ENCODE assay signal across 11 mouse cellular contexts in the genomic region with DNA sequence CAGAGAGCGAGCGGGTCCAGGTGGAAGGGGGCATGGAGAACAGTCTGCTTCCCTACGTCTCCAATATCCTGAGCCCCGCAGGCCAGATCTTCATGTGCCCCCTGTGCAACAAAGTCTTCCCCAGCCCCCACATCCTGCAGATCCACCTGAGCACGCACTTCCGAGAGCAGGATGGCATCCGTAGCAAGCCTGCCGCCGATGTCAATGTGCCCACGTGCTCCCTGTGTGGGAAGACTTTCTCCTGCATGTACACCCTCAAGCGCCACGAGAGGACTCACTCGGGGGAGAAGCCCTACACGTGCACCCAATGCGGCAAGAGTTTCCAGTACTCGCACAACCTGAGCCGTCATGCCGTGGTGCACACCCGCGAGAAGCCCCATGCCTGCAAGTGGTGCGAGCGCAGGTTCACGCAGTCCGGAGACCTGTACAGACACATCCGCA. TPM values are rescaled to one million over a fixed set of nuclear protein-coding genes. Genes with fewer than 3 reads are reported as not detected.
DNase-seq lines count a peak whose midpoint lies in the region; ATAC-seq lines count a peak whose summit lies in the region.
"Had no signal": no experiment of that assay in that cellular context is flagged by ENCODE, and none has a peak within 500 bp of the region (broad histone marks: within the 10 kb centered on the region; RNA-seq: fewer than 3 reads in every experiment).

No protein-coding gene starts in this region.

- no peak; the same call in 1 of the 2 replicates for ATAC-seq in forebrain, embryonic 15.5 days (replicated peaks)
- ATAC-seq in midbrain, embryonic 14.5 days (ENCODE audit: low FRiP score, low TSS enrichment), result no peak

- 57% methylated on average over 25 of the region's 25 CpGs for WGBS in forebrain, embryonic 15.5 days
- 62% methylated on average over 25 of the region's 25 CpGs for WGBS in midbrain, embryonic 14.5 days

- peaks cover 14% of the 10 kb centered on the region for H3K36me3 ChIP-seq in forebrain, embryonic 15.5 days
- H3K36me3 ChIP-seq in midbrain, embryonic 14.5 days (ENCODE audit: control insufficient read depth, insufficient read depth, low read length), result peaks cover 18% of the 10 kb centered on the region

- peak overlapping the region; percentile 71 for H3K4me3 ChIP-seq in forebrain, embryonic 15.5 days
- H3K4me3 ChIP-seq in midbrain, embryonic 14.5 days (replicated peaks; ENCODE audit: low read depth, low read length), result peak overlapping the region; percentile 62
- H3K4me3 ChIP-seq: heart, embryonic 13.5 days had no signal

- peak; percentile 32 for DNase-seq in embryo, embryonic 10 days (ENCODE audit: low spot score)
- DNase-seq in embryo, embryonic 10.5 days (ENCODE audit: low spot score), result no peak
- DNase-seq in cerebellum, adult 18-20 months, result peak; percentile 59 to 71
- no peak for DNase-seq in midbrain, embryonic 14.5 days
- DNase-seq in thymus, postnatal 0 days (ENCODE audit: low spot score), result no peak
- DNase-seq in adrenal gland, adult 8-10 months, result no peak
- no peak for DNase-seq in testis, postnatal 10 days (ENCODE audit: low spot score)
- DNase-seq: lung, postnatal 36 days; thymus, postnatal 4 days had no signal

- no peaks in the 10 kb centered on the region for H3K27me3 ChIP-seq in forebrain, embryonic 15.5 days
- no peaks in the 10 kb centered on the region for H3K27me3 ChIP-seq in midbrain, embryonic 14.5 days (ENCODE audit: control insufficient read depth, insufficient read depth, low read length)
- H3K27me3 ChIP-seq: heart, embryonic 13.5 days had no signal

- H3K9me3 ChIP-seq in forebrain, embryonic 15.5 days, result no peaks in the 10 kb centered on the region
- no peaks in the 10 kb centered on the region for H3K9me3 ChIP-seq in midbrain, embryonic 14.5 days (ENCODE audit: control insufficient read depth, low read length)
- H3K9me3 ChIP-seq: heart, embryonic 13.5 days had no signal

- H3K4me2 ChIP-seq in forebrain, embryonic 15.5 days (replicated peaks), result peak overlapping the region; percentile 51
- peak overlapping the region; percentile 89 for H3K4me2 ChIP-seq in midbrain, embryonic 14.5 days (ENCODE audit: low read length)

- H3K27ac ChIP-seq in forebrain, embryonic 15.5 days (replicated peaks), result peak overlapping the region; percentile 99
- peak overlapping the region; percentile 80 for H3K27ac ChIP-seq in midbrain, embryonic 14.5 days (replicated peaks; ENCODE audit: low read depth, low read length)
- H3K27ac ChIP-seq: heart, embryonic 13.5 days had no signal

- peak overlapping the region; percentile 76 for H3K9ac ChIP-seq in forebrain, embryonic 15.5 days (replicated peaks)
- H3K9ac ChIP-seq in midbrain, embryonic 14.5 days (replicated peaks; ENCODE audit: low read length), result peak overlapping the region; percentile 45; the same call in 1 of the 2 replicates
- H3K9ac ChIP-seq: heart, embryonic 13.5 days had no signal

- peaks cover 56% of the 10 kb centered on the region for H3K4me1 ChIP-seq in forebrain, embryonic 15.5 days
- H3K4me1 ChIP-seq in midbrain, embryonic 14.5 days (ENCODE audit: control insufficient read depth, insufficient read depth, low read length), result peaks cover 35% of the 10 kb centered on the region

RNA-seq across cellular contexts. Expression of a gene that starts 6.0 kb away (rescaled TPM):
- polyA plus RNA-seq in forebrain, embryonic 15.5 days (2015; fragmentation: Nextera tagmentation; extraction: Ambion mirVana), result 136 and 150 TPM in 2 replicates
- 11.9 and 13.4 TPM in 2 replicates for polyA plus RNA-seq in midbrain, embryonic 14.5 days (2014; fragmentation: Nextera tagmentation; extraction: Ambion mirVana)
- 5.9 and 7.1 TPM in 2 replicates for polyA plus RNA-seq in thymus, postnatal 0 days (2015; fragmentation: Nextera tagmentation; extraction: Ambion mirVana)
- 10 to 100 TPM; 16.0 to 25.7 (median 20.7) TPM for total RNA-seq in adrenal gland, adult 8-10 months (2022)

Comparison
In these comparisons a context has a peak if more than half of its experiments do, and no peak if none do; other contexts are left out.
1. DNase-seq: peak in embryo, embryonic 10 days (single experiment) and cerebellum, adult 18-20 months (2 of 2); none in embryo, embryonic 10.5 days (single experiment), midbrain, embryonic 14.5 days (single experiment), thymus, postnatal 0 days (single experiment), adrenal gland, adult 8-10 months (single experiment) and testis, postnatal 10 days (single experiment).